Mouse (Mus musculus): ENCODE measurements around the gene Ano1.

GRCm38 (mm10) chr7:144770116-144770515 lies 18.3 kb upstream of the Ano1 start:
- no peak for TF ChIP-seq POLR2A (IDR thresholded peaks at IDR 0.05; ENCODE audit: extremely low read depth, insufficient read depth, low read length)
- no peak for TF ChIP-seq CTCF (IDR thresholded peaks at IDR 0.05; ENCODE audit: extremely low read depth, insufficient read depth, low read length)
